Mouse (Mus musculus): ENCODE results near the gene Nolc1. TPM values are rescaled to one million over a fixed set of nuclear protein-coding genes. Genes with fewer than 3 reads are reported as not detected.

The Nolc1 gene
- total and polyA plus RNA-seq, 3 experiments, result 88.0 to 333 (median 96.0) TPM

GRCm38 (mm10) chr19:46099561-46099960 lies 23.9 kb downstream of the Nolc1 start:
- Histone ChIP-seq H3K4me3 (replicated peaks in 1 of 3; ENCODE audit: low read depth in 2 of 3, low read length in 2 of 3, poor library complexity in 1 of 3) (no peak overlapping the region), H3K9ac (ENCODE audit: insufficient read depth, low read depth) (no peak overlapping the region), H3K79me2 (replicated peaks; ENCODE audit: control insufficient read depth, extremely low read depth, insufficient read depth, poor library complexity, severe bottlenecking) (no peaks in the 10 kb centered on the region), H3K9me3 (replicated peaks; ENCODE audit: low read length) (peaks cover 2% of the 10 kb centered on the region), H3K27me3 (replicated peaks) (peaks cover 4% of the 10 kb centered on the region), H3K4me2 (ENCODE audit: insufficient read depth, low read depth, poor library complexity, severe bottlenecking) (no peak overlapping the region), H3K36me3 (replicated peaks in 1 of 2; ENCODE audit: control insufficient read depth in 1 of 2, insufficient read depth in 1 of 2, low read length in 1 of 2) (no peaks in the 10 kb centered on the region), H3K4me1 (ENCODE audit: control insufficient read depth in 1 of 2, insufficient read depth in 2 of 2) (no peaks in the 10 kb centered on the region), H3K27ac (ENCODE audit: insufficient read depth, low read depth) (no peak overlapping the region)
- TF ChIP-seq NRF1 (IDR thresholded peaks at IDR 0.05; ENCODE audit: low read depth, low read length) (no peak), CHD2 (IDR thresholded peaks at IDR 0.05; ENCODE audit: low read length) (no peak), KAT2A (IDR thresholded peaks at IDR 0.05; ENCODE audit: insufficient replicate concordance, low read length) (no peak), MYC (IDR thresholded peaks at IDR 0.05; ENCODE audit: low read depth, low read length) (no peak), NELFE (IDR thresholded peaks at IDR 0.05; ENCODE audit: low read depth, low read length) (no peak), IRF4 (IDR thresholded peaks at IDR 0.05; ENCODE audit: low read depth, low read length) (no peak), E2F4 (IDR thresholded peaks at IDR 0.05; ENCODE audit: insufficient replicate concordance, low read depth, low read length) (no peak), ELF1 (IDR thresholded peaks at IDR 0.05; ENCODE audit: low read depth, low read length) (no peak), PAX5 (IDR thresholded peaks at IDR 0.05; ENCODE audit: low read length) (no peak), BHLHE40 (IDR thresholded peaks at IDR 0.05; ENCODE audit: low read depth, low read length) (no peak), MEF2A (IDR thresholded peaks at IDR 0.05; ENCODE audit: borderline replicate concordance, low read depth, low read length) (no peak), CTCF (conservative IDR thresholded peaks at IDR 0.05 in 1 of 2, IDR thresholded peaks at IDR 0.05 in 1 of 2; ENCODE audit: low read depth in 2 of 2, low read length in 2 of 2) (no peak), TBP (conservative IDR thresholded peaks at IDR 0.05; ENCODE audit: low read depth, low read length) (no peak), ETS1 (conservative IDR thresholded peaks at IDR 0.05; ENCODE audit: low read depth, low read length) (no peak)
- in situ Hi-C loops (cut with MboI; ENCODE audit: low pct_ligation_motif_present, low pct_unique_long_range_greater_than_20kb, low sequenced_read_pairs), result no loop called here
- dilution Hi-C loops (cut with MboI; ENCODE audit: extremely low pct_ligation_motif_present, extremely low pct_unique_long_range_greater_than_20kb, low sequenced_read_pairs), result no loop called here
- DNase-seq (ENCODE audit: extremely low read depth), result no peak

- H3K27ac ChIP-seq (ENCODE audit: insufficient read depth, low read depth), result no peak overlapping the region
- no peak overlapping the region for H3K9ac ChIP-seq (ENCODE audit: insufficient read depth, low read depth)
- TF ChIP-seq CHD2 (IDR thresholded peaks at IDR 0.05; ENCODE audit: low read length) (no peak), ZC3H11A (IDR thresholded peaks at IDR 0.05; ENCODE audit: low read depth, low read length) (no peak), TBP (conservative IDR thresholded peaks at IDR 0.05; ENCODE audit: low read depth, low read length) (no peak), NRF1 (IDR thresholded peaks at IDR 0.05; ENCODE audit: low read depth, low read length) (no peak), MAFK (IDR thresholded peaks at IDR 0.05; ENCODE audit: insufficient replicate concordance, low read length) (no peak), CTCF (conservative IDR thresholded peaks at IDR 0.05 in 1 of 2, IDR thresholded peaks at IDR 0.05 in 1 of 2; ENCODE audit: low read depth in 2 of 2, low read length in 2 of 2) (no peak), MEF2A (IDR thresholded peaks at IDR 0.05; ENCODE audit: borderline replicate concordance, low read depth, low read length) (no peak), KAT2A (IDR thresholded peaks at IDR 0.05; ENCODE audit: insufficient replicate concordance, low read length) (no peak), NELFE (IDR thresholded peaks at IDR 0.05; ENCODE audit: low read depth, low read length) (no peak), POLR2A (IDR thresholded peaks at IDR 0.05; ENCODE audit: low read depth, low read length) (no peak), IRF4 (IDR thresholded peaks at IDR 0.05; ENCODE audit: low read depth, low read length) (no peak), ZKSCAN1 (IDR thresholded peaks at IDR 0.05; ENCODE audit: borderline replicate concordance, low read depth, low read length) (no peak), GABPA (IDR thresholded peaks at IDR 0.05; ENCODE audit: insufficient replicate concordance, low read depth, low read length) (no peak), TCF12 (IDR thresholded peaks at IDR 0.05; ENCODE audit: low read depth, low read length) (no peak), BHLHE40 (IDR thresholded peaks at IDR 0.05; ENCODE audit: low read depth, low read length) (no peak), USF1 (IDR thresholded peaks at IDR 0.05; ENCODE audit: low read depth, low read length) (no peak)
- H3K4me1 ChIP-seq (ENCODE audit: control insufficient read depth in 1 of 2, insufficient read depth in 2 of 2), result no peaks in the 10 kb centered on the region
- no peaks in the 10 kb centered on the region for H3K9me3 ChIP-seq (replicated peaks; ENCODE audit: low read length)
- H3K4me3 ChIP-seq (replicated peaks in 1 of 3; ENCODE audit: low read depth in 2 of 3, low read length in 2 of 3, poor library complexity in 1 of 3), result no peak overlapping the region
- dilution Hi-C loops (cut with MboI; ENCODE audit: extremely low pct_ligation_motif_present, extremely low pct_unique_long_range_greater_than_20kb, low sequenced_read_pairs) (no loop called here), in situ Hi-C loops (cut with MboI; ENCODE audit: low pct_ligation_motif_present, low pct_unique_long_range_greater_than_20kb, low sequenced_read_pairs) (no loop called here)
- H3K4me2 ChIP-seq (ENCODE audit: insufficient read depth, low read depth, poor library complexity, severe bottlenecking), result no peak overlapping the region
- H3K36me3 ChIP-seq (replicated peaks in 1 of 2; ENCODE audit: control insufficient read depth in 1 of 2, insufficient read depth in 1 of 2, low read length in 1 of 2), result no peaks in the 10 kb centered on the region
- peaks cover 4% of the 10 kb centered on the region for H3K27me3 ChIP-seq (replicated peaks)
- DNase-seq (ENCODE audit: extremely low read depth), result no peak
- no peaks in the 10 kb centered on the region for H3K79me2 ChIP-seq (replicated peaks; ENCODE audit: control insufficient read depth, extremely low read depth, insufficient read depth, poor library complexity, severe bottlenecking)
Observed at GRCm38 (mm10) chr19:46103437-46104186, 27.9 kb downstream of the Nolc1 start.

All from CH12.LX (cell line).